Mouse (Mus musculus) layer of hippocampus, adult 9-11 months (tissue): ENCODE measurements around the gene Arhgef10l.

Experiments used
- DNase-seq: peaks from one replicate; pipeline ENCODE4 v3.0.0; 2022

Gene Arhgef10l

GRCm38 (mm10) chr4:140693513-140693912 is 27.7 kb upstream of the Arhgef10l start:
- no peak for DNase-seq

DNA sequence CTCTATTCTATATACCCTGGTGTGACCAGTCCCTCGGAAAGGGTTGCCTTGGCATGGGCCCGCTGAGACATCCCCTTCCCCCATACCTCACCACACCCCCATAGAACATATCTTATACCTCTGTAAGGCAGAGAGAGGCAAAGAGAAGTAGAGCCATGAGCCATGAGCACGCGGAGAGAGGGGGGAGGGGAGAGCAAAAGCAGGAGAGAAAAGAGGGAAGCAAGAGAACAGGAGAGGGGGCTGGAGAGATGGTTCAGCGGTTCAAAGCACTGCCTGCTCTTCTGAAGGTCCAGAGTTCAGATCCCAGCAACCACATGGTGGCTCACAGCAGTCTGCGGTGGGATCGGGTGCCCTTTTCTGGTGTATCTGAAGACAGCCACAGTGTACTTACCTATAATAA is 25.7 kb upstream of the Arhgef10l start:
- no peak for DNase-seq

DNA sequence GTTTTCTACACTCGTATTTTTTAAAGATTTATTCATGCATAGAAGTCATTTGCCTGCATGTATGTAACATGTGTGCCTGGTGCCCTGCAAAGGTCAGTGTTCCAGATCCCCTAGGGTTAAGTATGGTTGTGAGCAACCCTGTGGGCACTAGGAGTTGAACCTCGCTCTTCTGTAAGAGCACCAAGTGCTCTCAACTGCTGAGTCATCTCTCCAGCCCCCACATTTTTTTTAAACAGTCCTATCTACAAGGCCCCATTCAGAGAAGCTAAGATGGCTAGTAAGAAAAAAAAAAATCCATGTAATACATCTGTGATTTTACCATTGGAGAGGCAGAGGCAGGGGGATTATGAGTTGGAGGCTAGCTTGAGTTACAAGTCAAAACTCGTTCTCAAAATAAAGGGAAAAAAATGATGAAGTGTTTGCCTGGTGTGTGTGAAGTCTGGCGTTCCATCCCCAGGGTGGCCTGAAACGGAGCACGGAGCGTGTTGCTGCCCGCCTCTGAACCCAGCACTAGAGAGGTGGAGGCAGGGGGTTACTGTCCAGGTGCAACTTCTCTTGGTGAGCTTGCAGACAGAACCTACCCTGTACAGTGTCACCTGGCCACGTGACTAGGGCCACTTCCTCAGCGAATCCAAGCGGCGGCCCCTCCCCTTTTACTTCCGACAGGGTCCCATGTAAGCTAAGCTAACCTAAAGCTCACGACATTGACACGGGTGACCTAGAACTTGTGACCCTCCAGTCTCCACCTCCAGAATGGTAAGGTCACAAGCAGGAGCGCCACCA is 24.3 kb upstream of the Arhgef10l start:
- DNase-seq, result no peak

GRCm38 (mm10) chr4:140688826-140689425 is 23.1 kb upstream of the Arhgef10l start:
- no peak for DNase-seq

- DNase-seq, result no peak
These were observed 22.4 kb upstream of the Arhgef10l start for GRCm38 (mm10) chr4:140688044-140688825.

- no peak for DNase-seq
These were observed 19.1 kb upstream of the Arhgef10l start for GRCm38 (mm10) chr4:140684881-140685303.

DNA sequence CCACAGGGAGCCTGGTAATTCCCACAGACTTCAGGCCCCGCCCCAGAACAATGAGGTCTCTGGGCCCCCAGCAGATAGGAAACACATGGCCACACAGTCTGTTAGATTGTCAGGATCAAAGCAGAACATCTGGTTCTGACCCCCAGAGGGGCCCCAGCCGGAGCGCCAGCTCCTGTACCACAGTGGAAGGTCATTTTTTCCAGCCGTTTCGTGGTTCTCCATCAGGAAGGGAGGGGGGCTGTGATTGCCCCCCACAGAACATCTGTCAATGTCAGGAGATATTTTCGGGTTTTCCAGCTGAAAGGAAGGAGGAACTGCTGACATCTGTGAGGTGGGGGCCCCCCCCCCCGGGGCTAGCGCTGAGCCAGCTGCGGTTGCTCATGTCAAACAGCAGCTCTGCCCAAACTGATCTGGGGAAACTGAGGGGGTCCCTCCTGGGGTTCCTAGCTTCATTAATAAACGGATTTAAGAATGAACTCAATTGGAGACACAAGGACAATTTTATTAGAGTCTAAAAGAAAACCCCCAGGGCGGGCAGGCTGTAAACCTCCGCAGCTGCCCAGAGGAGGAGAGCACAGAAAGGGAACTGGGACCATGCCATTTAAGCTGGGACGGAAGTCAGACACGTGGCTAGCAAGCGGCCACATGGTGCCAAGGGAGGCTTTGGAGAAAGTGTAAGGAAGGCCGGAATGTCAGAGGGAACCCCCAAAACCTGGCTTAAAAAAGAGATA is 18.5 kb upstream of the Arhgef10l start:
- no peak for DNase-seq

GRCm38 (mm10) chr4:140683608-140684007 is 17.8 kb upstream of the Arhgef10l start:
- no peak for DNase-seq

GRCm38 (mm10) chr4:140680731-140681397 is 15.1 kb upstream of the Arhgef10l start:
- no peak for DNase-seq

DNA sequence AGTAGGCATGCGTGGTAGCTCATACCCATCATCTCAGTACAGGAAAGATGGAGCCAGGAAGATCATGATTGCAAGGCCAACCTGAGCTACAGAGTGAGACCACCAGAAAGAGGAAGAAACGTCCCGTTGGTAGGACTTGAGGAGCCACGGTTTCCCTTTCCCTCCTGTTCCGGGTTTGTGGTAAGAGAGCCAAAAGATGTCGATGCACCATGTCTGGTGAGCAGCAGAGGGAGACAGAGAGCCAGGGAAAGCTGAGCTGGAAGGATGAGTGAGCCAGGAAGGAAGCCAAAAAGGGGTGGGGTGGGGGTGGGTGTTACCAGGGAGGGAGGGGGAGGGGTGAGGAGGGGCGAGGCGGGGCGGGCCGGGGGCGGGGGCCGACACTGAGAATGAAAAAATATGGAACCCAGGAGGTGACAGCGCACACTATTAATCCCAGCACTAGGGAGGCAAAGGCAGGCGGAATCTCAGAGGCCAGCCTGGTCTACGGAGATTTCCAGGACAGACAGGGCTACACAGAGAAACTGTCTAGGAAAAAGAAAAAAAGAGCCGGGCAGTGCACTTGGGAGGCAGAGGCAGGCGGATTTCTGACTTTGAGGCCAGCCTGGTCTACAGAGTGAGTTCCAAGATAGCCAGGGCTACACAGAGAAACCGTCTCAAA is 14.0 kb upstream of the Arhgef10l start:
- DNase-seq, result peak; percentile 65

DNA sequence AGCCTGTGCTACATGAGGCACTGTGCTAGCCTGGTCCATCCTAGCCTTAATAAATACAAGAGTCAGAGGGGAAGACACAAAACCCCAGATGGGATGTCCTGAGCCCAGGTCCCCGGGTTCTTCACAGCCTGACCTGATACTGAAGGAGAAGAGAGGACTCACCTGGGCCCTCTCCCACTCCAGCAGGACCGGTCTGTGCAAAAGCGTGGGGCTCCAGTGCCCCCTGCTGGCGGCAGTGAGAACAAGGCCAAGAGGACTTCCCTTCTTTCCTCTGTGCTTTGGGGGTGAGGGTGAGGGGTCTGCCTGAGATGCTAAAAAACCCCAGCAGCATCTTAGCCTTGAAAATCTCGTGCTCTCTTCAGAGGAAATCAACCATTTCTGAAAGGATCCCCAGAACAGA is 13.2 kb upstream of the Arhgef10l start:
- DNase-seq, result no peak

- peak; percentile 45 for DNase-seq
These were observed 8.6 kb upstream of the Arhgef10l start for GRCm38 (mm10) chr4:140674345-140674926.

DNA sequence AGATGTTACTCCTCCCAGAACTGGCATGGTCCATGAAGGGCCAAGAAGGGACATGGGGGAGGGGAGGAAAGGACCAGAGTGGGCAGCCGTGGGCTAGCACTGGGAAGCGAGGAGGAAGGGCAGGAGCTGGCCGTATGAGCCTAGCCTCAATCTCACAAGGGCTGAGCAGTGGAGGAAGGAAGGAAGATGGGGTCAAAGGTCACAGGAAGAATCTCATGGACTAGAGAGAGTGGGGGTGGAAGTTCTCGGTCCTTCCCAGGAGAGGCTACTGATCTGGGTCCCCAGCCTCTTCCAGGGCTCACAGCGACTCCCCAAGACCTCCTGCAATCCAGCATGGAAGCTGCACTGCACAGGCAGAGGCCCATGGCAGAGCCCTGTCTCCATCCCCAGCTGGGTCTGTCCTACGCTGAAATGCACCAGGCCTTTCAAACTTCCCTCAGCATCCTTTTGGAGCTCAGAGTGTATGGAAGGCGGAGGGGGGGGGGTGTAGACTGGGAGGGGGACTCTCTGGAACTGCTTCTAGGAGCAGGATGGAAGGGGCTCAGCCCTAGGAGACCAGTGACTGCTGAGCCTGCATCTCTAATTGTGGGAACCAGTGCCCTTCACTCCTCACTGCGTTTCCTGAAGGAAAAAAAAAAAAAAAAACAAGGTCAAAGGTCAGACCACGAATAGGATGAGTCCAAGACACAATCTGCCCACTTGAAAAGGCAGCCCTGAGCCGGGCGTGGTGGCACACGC is 7.9 kb upstream of the Arhgef10l start:
- DNase-seq, result no peak

- no peak for DNase-seq
These were observed 2.0 kb upstream of the Arhgef10l start for GRCm38 (mm10) chr4:140667802-140668201.

DNA sequence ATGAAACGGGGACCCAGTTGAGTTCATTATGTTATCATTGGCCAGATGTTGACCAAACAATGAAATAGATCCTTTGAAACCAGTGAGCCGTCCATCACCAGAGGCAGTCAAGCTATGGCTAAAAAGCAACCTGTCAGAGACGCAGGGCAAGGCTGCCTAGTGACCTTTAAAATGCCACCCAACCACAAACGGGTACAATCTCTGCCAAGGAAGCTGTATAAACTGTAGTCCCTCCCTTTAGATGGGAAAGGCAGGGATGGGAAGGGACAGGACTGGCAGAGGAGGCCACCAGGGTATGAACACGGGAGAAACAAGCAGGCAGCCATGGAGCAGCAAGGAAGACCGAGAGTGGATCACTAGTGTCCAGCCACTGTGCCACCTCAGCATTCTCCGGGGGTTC is 759 bp downstream of the Arhgef10l start:
- DNase-seq, result no peak

- no peak for DNase-seq
These were observed 2.8 kb downstream of the Arhgef10l start for GRCm38 (mm10) chr4:140662882-140663585.

GRCm38 (mm10) chr4:140662453-140662852 is 3.4 kb downstream of the Arhgef10l start:
- no peak for DNase-seq

DNA sequence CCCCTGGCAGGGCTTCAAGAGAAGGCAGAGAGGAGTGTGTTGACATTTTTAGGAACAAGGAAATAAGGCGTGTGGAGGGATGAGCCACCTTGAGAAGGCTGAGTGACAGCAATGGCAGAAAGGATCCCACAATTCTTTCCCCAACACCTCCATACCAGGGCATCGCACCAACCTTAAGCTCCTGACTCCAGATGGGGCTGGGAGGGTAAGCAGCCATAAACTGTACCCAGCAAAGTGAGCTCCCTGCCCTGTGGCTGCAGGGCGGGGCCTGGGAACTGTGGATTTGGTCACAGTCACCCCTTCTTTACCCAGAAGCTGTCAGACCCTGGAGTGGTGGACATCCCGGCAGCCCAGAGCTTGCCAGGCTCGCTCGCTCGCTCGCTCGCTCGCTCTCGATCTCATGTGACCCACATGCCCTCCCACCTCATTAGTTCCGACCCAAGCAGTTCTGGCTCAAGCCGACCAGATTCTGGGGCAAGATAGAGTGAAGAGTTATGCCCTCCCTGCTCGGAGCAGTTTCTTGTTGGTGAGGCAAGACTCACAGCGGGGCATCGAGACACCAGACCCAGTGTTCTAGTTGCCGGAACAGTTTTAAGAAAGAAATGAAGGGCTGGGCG is 4.3 kb downstream of the Arhgef10l start:
- no peak for DNase-seq
